Mouse (Mus musculus): ENCODE data around the gene Kbtbd13. TPM values are rescaled to one million over a fixed set of nuclear protein-coding genes. Genes with fewer than 3 reads are reported as not detected.

Gene Kbtbd13
- total RNA-seq (2023): not detected

DNA sequence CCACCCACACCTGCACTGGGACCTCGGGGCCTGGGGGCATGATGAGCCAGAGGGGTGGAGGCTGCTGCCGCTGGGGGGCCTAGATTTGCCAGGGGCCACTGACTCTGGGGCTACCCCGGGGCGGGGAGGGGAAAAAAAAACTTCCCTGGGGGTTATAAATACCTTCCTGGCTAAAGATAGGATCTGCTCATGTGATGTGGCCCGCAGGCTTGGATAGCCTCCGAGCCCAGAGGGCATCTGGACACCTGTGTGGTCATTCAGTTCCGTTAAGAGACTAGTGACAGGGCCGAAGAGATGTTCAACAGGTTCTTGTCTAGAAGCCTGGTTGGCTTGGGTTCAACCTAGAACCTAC lies at the start of gene Kbtbd13:
Gene Kbtbd13, minus strand, starts transcription at position 40 of the 352 bp plus-strand sequence.

DNA sequence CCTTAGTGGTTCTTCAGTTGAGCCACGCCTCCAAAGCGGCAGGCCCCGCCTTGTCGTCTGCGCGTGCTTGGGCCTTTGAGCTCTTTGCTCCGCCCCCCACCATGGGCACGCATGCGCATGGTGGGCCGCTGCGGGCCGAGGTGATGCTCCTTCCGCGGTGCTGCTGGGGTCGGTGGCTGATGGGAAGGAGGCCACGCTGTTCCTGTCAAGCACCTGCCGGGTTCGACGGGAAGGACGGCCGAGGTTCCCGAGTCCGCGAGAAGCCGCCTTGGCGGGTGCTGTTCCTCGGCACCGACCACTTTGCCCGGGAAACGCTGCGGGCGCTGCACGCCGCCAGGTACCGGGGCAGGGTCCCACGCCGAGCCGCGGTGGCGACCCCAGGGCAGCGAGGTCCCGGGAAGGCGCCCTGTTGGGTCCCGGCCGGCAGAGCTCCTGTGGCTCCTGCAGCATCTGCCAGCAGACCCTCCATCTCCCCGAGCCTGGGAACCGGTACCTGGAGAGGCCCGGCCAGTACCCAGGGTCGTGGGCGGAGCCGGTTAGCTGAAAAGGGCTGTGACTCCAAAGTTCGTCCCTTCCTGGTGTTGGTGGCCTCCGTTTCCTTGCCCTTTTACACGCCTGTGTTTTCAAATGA lies 44.3 kb upstream of the Kbtbd13 start, which contains the start of gene Mtfmt:
Gene Mtfmt, plus strand, starts transcription at position 112 of the 631 bp plus-strand sequence.

GRCm38 (mm10) chr9:65422760-65423501 lies 31.5 kb upstream of the Kbtbd13 start, which contains the start of gene Slc51b:
Gene Slc51b (minus strand): TSS chr9:65422955.

GRCm38 (mm10) chr9:65398279-65398678 lies 6.8 kb upstream of the Kbtbd13 start, which contains the start of gene Rasl12:
Gene Rasl12 (plus strand): TSS chr9:65398506.

GRCm38 (mm10) chr9:65360641-65361448 lies 30.6 kb downstream of the Kbtbd13 start, which contains the start of gene Ubap1l:
Gene Ubap1l (plus strand): TSS chr9:65361041.

DNA sequence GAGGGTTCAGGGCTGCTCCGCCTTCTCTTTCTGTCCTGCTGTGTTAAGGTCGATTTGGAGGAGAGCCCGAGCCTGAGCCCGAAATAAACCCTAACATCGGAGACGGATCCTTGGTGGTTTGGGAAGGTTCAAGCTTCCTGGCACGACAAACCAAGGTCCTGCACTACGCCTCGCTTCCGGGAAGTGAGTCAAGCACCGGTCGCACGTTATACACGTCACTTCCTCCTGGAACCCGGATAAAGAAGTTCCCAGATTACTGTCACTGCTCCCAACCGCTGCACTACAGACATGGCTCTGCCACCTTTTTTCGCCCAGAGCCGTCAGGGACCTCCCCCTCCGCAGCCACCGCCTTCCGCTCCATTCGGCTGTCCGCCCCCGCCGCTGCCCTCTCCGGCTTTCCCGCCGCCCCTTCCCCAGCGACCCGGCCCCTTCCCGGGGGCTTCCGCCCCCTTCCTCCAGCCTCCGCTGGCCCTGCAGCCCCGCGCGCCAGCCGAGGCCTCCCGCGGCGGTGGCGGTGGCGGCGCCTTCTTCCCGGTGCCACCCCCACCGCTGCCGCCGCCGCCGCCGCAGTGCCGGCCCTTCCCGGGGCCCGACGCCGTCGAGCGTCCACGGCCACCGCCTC lies 45.5 kb downstream of the Kbtbd13 start, which contains the start of gene Pdcd7:
Gene Pdcd7, plus strand, starts transcription at position 251 of the 622 bp plus-strand sequence.

Other genes starting within 250 kb of the Kbtbd13 start
- 1 to 10 TPM; 2.9 to 3.5 TPM for gene Parp16, start 196.3 kb downstream of the Kbtbd13 start, total RNA-seq (2023)
- gene Cilp, start 126.5 kb downstream of the Kbtbd13 start, total RNA-seq (2023): not detected
- gene Clpx, start 97.4 kb downstream of the Kbtbd13 start, total RNA-seq (2023): 10 to 100 TPM; 18.7 to 19.0 TPM
- 10 to 100 TPM; 12.2 to 12.7 TPM for gene Pdcd7, start 45.5 kb downstream of the Kbtbd13 start, total RNA-seq (2023)
- under 1 TPM in 1 of 2 experiments, not detected in 1; 0.47 TPM for gene Ubap1l, start 30.6 kb downstream of the Kbtbd13 start, total RNA-seq (2023)
- gene Rasl12, start 6.9 kb upstream of the Kbtbd13 start, total RNA-seq (2023): not detected
- not detected for gene Slc51b, start 31.3 kb upstream of the Kbtbd13 start, total RNA-seq (2023)
- gene Mtfmt, start 44.1 kb upstream of the Kbtbd13 start, total RNA-seq (2023): 1 to 10 TPM; 4.9 to 7.3 TPM
- 10 to 100 TPM; 63.4 to 78.5 TPM for gene Spg21, start 69.3 kb upstream of the Kbtbd13 start, total RNA-seq (2023)
- 1 to 10 TPM in 1 of 2 experiments, under 1 TPM in 1; 0.38 to 1.0 TPM for gene Ankdd1a, start 128.5 kb upstream of the Kbtbd13 start, total RNA-seq (2023)
- gene Plekho2, start 188.4 kb upstream of the Kbtbd13 start, total RNA-seq (2023): 100 to 1,000 TPM; 196 to 205 TPM
- gene Pif1, start 195.5 kb upstream of the Kbtbd13 start, total RNA-seq (2023): 10 to 100 TPM in 1 of 2 experiments, 1 to 10 TPM in 1; 8.2 to 10.9 TPM
- under 1 TPM; 0.49 to 0.88 TPM for gene Rbpms2, start 238.0 kb upstream of the Kbtbd13 start, total RNA-seq (2023)

All from neutrophil, adult 59 days (primary cell).